Mouse (Mus musculus): Measurements from ENCODE around the gene Pheta1. TPM values are rescaled to one million over a fixed set of nuclear protein-coding genes. Genes with fewer than 3 reads are reported as not detected.

The Pheta1 gene
- polyA plus RNA-seq, 1 experiment from 2014 or later: 50.5 TPM

GRCm38 (mm10) chr5:121876901-121877300 is 28.1 kb downstream of the Pheta1 start:
- H3K4me1 ChIP-seq: 0 out of 2 replicates have a peak, but pooled peaks cover 3% of the 10 kb centered on the region
- H3K36me3 ChIP-seq: peaks cover 36% of the 10 kb centered on the region
- H3K27me3 ChIP-seq: no peaks in the 10 kb centered on the region
- no peak overlapping the region for H3K4me2 ChIP-seq (replicated peaks)
- H3K27ac ChIP-seq: no peak overlapping the region
- H3K4me3 ChIP-seq: no peak overlapping the region
- H3K9me3 ChIP-seq (replicated peaks): no peaks in the 10 kb centered on the region
- ATAC-seq (ENCODE audit: low FRiP score): no peak
- 78% methylated on average over 12 of the region's 12 CpGs for WGBS
- no peak overlapping the region for H3K9ac ChIP-seq

DNA sequence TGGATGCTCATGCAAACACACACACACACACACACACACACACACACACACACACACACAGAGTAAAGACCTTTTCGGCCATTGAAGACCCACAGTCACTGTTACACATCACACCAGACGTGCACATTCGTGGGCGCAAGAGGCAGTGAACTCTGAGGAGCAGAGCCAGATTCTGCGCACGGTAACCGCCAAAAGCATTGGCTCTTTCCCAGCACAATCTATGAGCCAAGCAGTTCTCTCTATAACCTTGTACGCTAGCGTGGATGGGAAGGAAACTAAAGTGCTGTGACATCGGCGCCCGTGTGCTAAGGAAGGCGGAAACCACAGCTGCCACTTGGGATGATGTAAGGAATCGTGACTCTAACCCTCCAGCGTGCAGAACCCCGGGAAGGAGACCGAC is 29.9 kb downstream of the Pheta1 start:
- Histone ChIP-seq H3K9ac (no peak overlapping the region), H3K27me3 (no peaks in the 10 kb centered on the region), H3K36me3 (peaks cover 27% of the 10 kb centered on the region), H3K9me3 (replicated peaks) (no peaks in the 10 kb centered on the region), H3K27ac (no peak overlapping the region), H3K4me3 (no peak overlapping the region), H3K4me1 (peaks cover 5% of the 10 kb centered on the region; the same call in 1 of the 2 replicates), H3K4me2 (replicated peaks) (no peak overlapping the region)
- no peak for ATAC-seq (ENCODE audit: low FRiP score)
- 88% methylated on average over 17 of the region's 17 CpGs for WGBS

- no peak overlapping the region for H3K4me3 ChIP-seq
- H3K27ac ChIP-seq: no peak overlapping the region
- H3K4me2 ChIP-seq (replicated peaks): no peak overlapping the region
- H3K36me3 ChIP-seq: peaks cover 25% of the 10 kb centered on the region
- H3K9ac ChIP-seq: no peak overlapping the region
- H3K27me3 ChIP-seq: no peaks in the 10 kb centered on the region
- no peaks in the 10 kb centered on the region for H3K9me3 ChIP-seq (replicated peaks)
- no peak for ATAC-seq (ENCODE audit: low FRiP score)
- H3K4me1 ChIP-seq: peaks cover 6% of the 10 kb centered on the region; the same call in 1 of the 2 replicates
- WGBS: 62% methylated on average over 6 of the region's 6 CpGs
Observed at GRCm38 (mm10) chr5:121879211-121879610, 30.4 kb downstream of the Pheta1 start.

- WGBS: 74% methylated on average over 8 of the region's 8 CpGs
- Histone ChIP-seq H3K27ac (no peak overlapping the region), H3K36me3 (peaks cover 11% of the 10 kb centered on the region), H3K9me3 (replicated peaks) (0 out of 2 replicates have a peak, but pooled peaks cover 4% of the 10 kb centered on the region), H3K4me1 (peaks cover 5% of the 10 kb centered on the region; the same call in 1 of the 2 replicates), H3K9ac (no peak overlapping the region), H3K4me2 (replicated peaks) (no peak overlapping the region), H3K4me3 (no peak overlapping the region), H3K27me3 (no peaks in the 10 kb centered on the region)
- peak; percentile 38 for ATAC-seq (ENCODE audit: low FRiP score)
Observed at GRCm38 (mm10) chr5:121883356-121883755, 34.6 kb downstream of the Pheta1 start.

- Histone ChIP-seq H3K4me3 (no peak overlapping the region), H3K4me2 (replicated peaks) (no peak overlapping the region), H3K27me3 (no peaks in the 10 kb centered on the region), H3K4me1 (peaks cover 13% of the 10 kb centered on the region), H3K36me3 (peaks cover 6% of the 10 kb centered on the region), H3K9ac (no peak overlapping the region), H3K27ac (peak overlapping the region; percentile 35; the same call in 1 of the 2 replicates), H3K9me3 (replicated peaks) (0 out of 2 replicates have a peak, but pooled peaks cover 4% of the 10 kb centered on the region)
- WGBS: 30% methylated on average over 13 of the region's 13 CpGs
- peak; percentile 57 for ATAC-seq (ENCODE audit: low FRiP score)
Observed at GRCm38 (mm10) chr5:121889375-121889774, 40.6 kb downstream of the Pheta1 start.

GRCm38 (mm10) chr5:121889819-121890362 is 41.1 kb downstream of the Pheta1 start:
- Histone ChIP-seq H3K4me3 (no peak overlapping the region), H3K4me1 (peaks cover 14% of the 10 kb centered on the region), H3K9ac (no peak overlapping the region), H3K27ac (peak overlapping the region; percentile 73), H3K9me3 (replicated peaks) (0 out of 2 replicates have a peak, but pooled peaks cover 4% of the 10 kb centered on the region), H3K36me3 (peaks cover 6% of the 10 kb centered on the region), H3K4me2 (replicated peaks) (no peak overlapping the region), H3K27me3 (no peaks in the 10 kb centered on the region)
- no peak for ATAC-seq (ENCODE audit: low FRiP score)
- 44% methylated on average over 9 of the region's 9 CpGs for WGBS

- ATAC-seq (ENCODE audit: low FRiP score): no peak
- no peak overlapping the region for H3K4me3 ChIP-seq
- 95% methylated on average over 7 of the region's 7 CpGs for WGBS
- H3K4me2 ChIP-seq (replicated peaks): no peak overlapping the region
- no peak overlapping the region for H3K9ac ChIP-seq
- H3K9me3 ChIP-seq (replicated peaks): 0 out of 2 replicates have a peak, but pooled peaks cover 4% of the 10 kb centered on the region
- no peak overlapping the region; the same call in 1 of the 2 replicates for H3K27ac ChIP-seq
- H3K27me3 ChIP-seq: no peaks in the 10 kb centered on the region
- H3K36me3 ChIP-seq: peaks cover 3% of the 10 kb centered on the region
- peaks cover 22% of the 10 kb centered on the region for H3K4me1 ChIP-seq
Observed at GRCm38 (mm10) chr5:121890925-121891324, 42.1 kb downstream of the Pheta1 start.

GRCm38 (mm10) chr5:121892281-121892680 is 43.5 kb downstream of the Pheta1 start:
- 82% methylated on average over 12 of the region's 14 CpGs for WGBS
- H3K36me3 ChIP-seq: no peaks in the 10 kb centered on the region

DNA sequence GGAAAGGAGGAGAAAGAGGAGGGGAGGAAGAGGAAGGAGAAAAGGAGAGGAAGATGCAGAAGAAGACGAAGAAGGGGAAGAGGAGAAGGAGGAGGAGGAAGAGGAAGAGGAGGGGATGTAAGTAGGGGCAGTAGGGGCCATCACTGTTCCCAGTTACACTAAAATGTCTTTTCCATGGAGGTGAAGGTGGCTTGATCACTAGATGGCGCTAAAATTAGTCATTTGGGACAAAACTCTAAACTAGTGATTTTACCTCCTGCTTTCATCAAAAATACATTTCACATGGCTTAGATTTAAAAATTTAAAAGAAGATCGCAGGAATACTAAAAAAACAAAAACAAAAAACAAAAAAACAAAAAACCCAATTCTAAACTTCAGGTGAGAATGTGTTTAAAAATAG is 44.8 kb downstream of the Pheta1 start:
- H3K27ac ChIP-seq: no peak overlapping the region
- no peaks in the 10 kb centered on the region for H3K9me3 ChIP-seq (replicated peaks)
- H3K4me2 ChIP-seq (replicated peaks): no peak overlapping the region
- 32% methylated on average over 3 of the region's 3 CpGs for WGBS
- H3K27me3 ChIP-seq: no peaks in the 10 kb centered on the region
- peaks cover 24% of the 10 kb centered on the region for H3K4me1 ChIP-seq
- no peak overlapping the region for H3K4me3 ChIP-seq
- no peak for ATAC-seq (ENCODE audit: low FRiP score)
- no peak overlapping the region for H3K9ac ChIP-seq
- no peaks in the 10 kb centered on the region for H3K36me3 ChIP-seq

More at GRCm38 (mm10) chr5:121892281-121892680, 43.5 kb downstream of the Pheta1 start:
- Histone ChIP-seq H3K4me2 (replicated peaks) (no peak overlapping the region), H3K9me3 (replicated peaks) (0 out of 2 replicates have a peak, but pooled peaks cover 4% of the 10 kb centered on the region), H3K27ac (no peak overlapping the region), H3K9ac (no peak overlapping the region), H3K4me1 (peaks cover 24% of the 10 kb centered on the region), H3K27me3 (no peaks in the 10 kb centered on the region), H3K4me3 (no peak overlapping the region)
- ATAC-seq (ENCODE audit: low FRiP score): no peak

- Histone ChIP-seq H3K27me3 (no peaks in the 10 kb centered on the region), H3K27ac (no peak overlapping the region), H3K4me1 (peaks cover 21% of the 10 kb centered on the region), H3K36me3 (no peaks in the 10 kb centered on the region), H3K4me3 (no peak overlapping the region), H3K9me3 (replicated peaks) (no peaks in the 10 kb centered on the region), H3K9ac (no peak overlapping the region), H3K4me2 (replicated peaks) (no peak overlapping the region)
- WGBS: 51% methylated on average over 10 of the region's 10 CpGs
- ATAC-seq (ENCODE audit: low FRiP score): no peak
Observed at GRCm38 (mm10) chr5:121894647-121895046, 45.9 kb downstream of the Pheta1 start.

GRCm38 (mm10) chr5:121895117-121895756 is 46.5 kb downstream of the Pheta1 start:
- peak overlapping the region; percentile 60 for H3K27ac ChIP-seq
- H3K4me3 ChIP-seq: no peak overlapping the region
- H3K27me3 ChIP-seq: no peaks in the 10 kb centered on the region
- H3K9me3 ChIP-seq (replicated peaks): no peaks in the 10 kb centered on the region
- no peak overlapping the region for H3K9ac ChIP-seq
- H3K4me2 ChIP-seq (replicated peaks): no peak overlapping the region
- 52% methylated on average over 24 of the region's 24 CpGs for WGBS
- no peak for ATAC-seq (ENCODE audit: low FRiP score)
- H3K4me1 ChIP-seq: peaks cover 15% of the 10 kb centered on the region
- H3K36me3 ChIP-seq: no peaks in the 10 kb centered on the region

GRCm38 (mm10) chr5:121902809-121903745 is 54.3 kb downstream of the Pheta1 start:
- H3K4me2 ChIP-seq (replicated peaks): no peak overlapping the region

More at GRCm38 (mm10) chr5:121902809-121903745, 54.3 kb downstream of the Pheta1 start:
- Histone ChIP-seq H3K9ac (0 out of 2 replicates have a peak overlapping the region, but pooled peaks have one; percentile 23), H3K36me3 (no peaks in the 10 kb centered on the region), H3K27me3 (no peaks in the 10 kb centered on the region), H3K4me3 (no peak overlapping the region), H3K27ac (peak overlapping the region; percentile 86), H3K4me1 (peaks cover 31% of the 10 kb centered on the region), H3K9me3 (replicated peaks) (no peaks in the 10 kb centered on the region)
- peak; percentile 57; the same call in 1 of the 2 replicates for ATAC-seq (ENCODE audit: low FRiP score)
- 29% methylated on average over 23 of the region's 23 CpGs for WGBS
